ENCODE assay signal across 22 mouse cellular contexts in genomic region chr2:132091749-132092148, GRCm38 (mm10). TPM values are rescaled to one million over a fixed set of nuclear protein-coding genes. Genes with fewer than 3 reads are reported as not detected.
DNase-seq lines count a peak whose midpoint lies in the region; ATAC-seq and TF ChIP-seq lines count a peak whose summit lies in the region.
"Had no signal": no experiment of that assay in that cellular context is flagged by ENCODE, and none has a peak within 500 bp of the region (broad histone marks: within the 10 kb centered on the region; RNA-seq: fewer than 3 reads in every experiment).

No protein-coding gene starts in this region.

- 58% methylated on average over 4 of the region's 4 CpGs for WGBS in kidney, adult 2 months
- 77% methylated on average over 4 of the region's 4 CpGs for WGBS in hindbrain, embryonic 16.5 days

- peak; percentile 66 for ATAC-seq in CD4-positive, CD25-positive, alpha-beta regulatory T cell, adult 4 months
- ATAC-seq in common myeloid progenitor, adult 5-6 weeks (replicated peaks; ENCODE audit: low read depth, poor library complexity, severe bottlenecking): peak; percentile 62
- ATAC-seq in megakaryocyte, adult 5-6 weeks (ENCODE audit: poor library complexity, severe bottlenecking): peak; percentile 31; the same call in 1 of the 2 replicates
- no peak for ATAC-seq in hindbrain, embryonic 16.5 days
- ATAC-seq: Patski had no signal

- no peaks in the 10 kb centered on the region for H3K36me3 ChIP-seq in kidney, adult 2 months (ENCODE audit: control insufficient read depth, insufficient read depth, low read length)
- peaks cover 19% of the 10 kb centered on the region for H3K36me3 ChIP-seq in hindbrain, embryonic 16.5 days (ENCODE audit: control insufficient read depth, insufficient read depth, low read length)

- H3K27me3 ChIP-seq in kidney, adult 2 months (replicated peaks; ENCODE audit: control insufficient read depth, insufficient read depth, low read length): no peaks in the 10 kb centered on the region
- no peaks in the 10 kb centered on the region for H3K27me3 ChIP-seq in hindbrain, embryonic 16.5 days (replicated peaks; ENCODE audit: control insufficient read depth, insufficient read depth, low read length)
- H3K27me3 ChIP-seq: heart, embryonic 13.5 days; hindbrain, embryonic 15.5 days; neural tube, embryonic 12.5 days; Patski had no signal

- no peak for TF ChIP-seq POLR2A in kidney, adult 2 months (IDR thresholded peaks at IDR 0.05; ENCODE audit: low read depth, low read length)

- DNase-seq in kidney, adult 2 months: peak; percentile 28
- no peak for DNase-seq in kidney, postnatal 4 days
- DNase-seq in layer of hippocampus, adult 9-10 months (ENCODE audit: low spot score): no peak
- DNase-seq in thymus, postnatal 0 days (ENCODE audit: low spot score): no peak
- DNase-seq: adrenal gland, postnatal 14 days; cerebellum, adult 18-20 months; cerebellum, postnatal 36 days; gastrocnemius, adult 2 months; kidney, adult 8-10 months; kidney, postnatal 14 days; lung, adult 18-20 months; thymus, postnatal 4 days had no signal

- H3K9ac ChIP-seq in hindbrain, embryonic 16.5 days (ENCODE audit: low read depth, low read length): no peak overlapping the region
- H3K9ac ChIP-seq: heart, embryonic 13.5 days; hindbrain, embryonic 15.5 days; neural tube, embryonic 12.5 days had no signal

- no peak overlapping the region for H3K27ac ChIP-seq in kidney, adult 2 months (ENCODE audit: insufficient read depth, low read depth, low read length)
- no peak overlapping the region for H3K27ac ChIP-seq in hindbrain, embryonic 16.5 days (ENCODE audit: low read depth, low read length)
- H3K27ac ChIP-seq: forebrain, embryonic 10.5 days; gastrocnemius, adult 2 months; heart, embryonic 13.5 days; hindbrain, embryonic 15.5 days; neural tube, embryonic 12.5 days had no signal

- H3K4me1 ChIP-seq in kidney, adult 2 months (ENCODE audit: control insufficient read depth, insufficient read depth, low read length): peaks cover 13% of the 10 kb centered on the region
- no peaks in the 10 kb centered on the region for H3K4me1 ChIP-seq in hindbrain, embryonic 16.5 days (ENCODE audit: control insufficient read depth, insufficient read depth, low read depth, low read length)
- H3K4me1 ChIP-seq: hindbrain, embryonic 15.5 days; neural tube, embryonic 12.5 days had no signal

- no peak overlapping the region for H3K4me2 ChIP-seq in hindbrain, embryonic 16.5 days (ENCODE audit: low read length)
- H3K4me2 ChIP-seq: heart, embryonic 13.5 days; hindbrain, embryonic 15.5 days; midbrain, embryonic 11.5 days; neural tube, embryonic 12.5 days had no signal

- no peak overlapping the region for H3K4me3 ChIP-seq in kidney, adult 2 months (ENCODE audit: insufficient read depth, low read depth, low read length)
- H3K4me3 ChIP-seq in hindbrain, embryonic 16.5 days (ENCODE audit: low read length): no peak overlapping the region
- H3K4me3 ChIP-seq: forebrain, embryonic 10.5 days; gastrocnemius, adult 2 months; heart, embryonic 13.5 days; hindbrain, embryonic 15.5 days; neural tube, embryonic 12.5 days had no signal

- TF ChIP-seq CTCF in kidney, adult 2 months (conservative IDR thresholded peaks at IDR 0.05; ENCODE audit: insufficient read depth, insufficient read length, low read depth, low read length): no peak

- no peaks in the 10 kb centered on the region for H3K9me3 ChIP-seq in hindbrain, embryonic 16.5 days (ENCODE audit: control insufficient read depth, low read length)
- H3K9me3 ChIP-seq: forebrain, embryonic 10.5 days; heart, embryonic 13.5 days; hindbrain, embryonic 15.5 days; neural tube, embryonic 12.5 days had no signal

RNA-seq across cellular contexts. Expression of gene Slc23a2, which starts 53.2 kb away (rescaled TPM):
- polyA plus RNA-seq in kidney, adult 2 months (2012; rRNA removed): 15.3 and 15.7 TPM in 2 replicates
- 10 to 100 TPM; 14.0 to 16.4 TPM for polyA plus RNA-seq in CD4-positive, CD25-positive, alpha-beta regulatory T cell, adult 4 months (2017; shearing (Covaris generic))
- total RNA-seq in common myeloid progenitor, adult 5-6 weeks (2017): 8.2 and 22.5 TPM in 2 replicates
- 9.5 and 11.4 TPM in 2 replicates for total RNA-seq in megakaryocyte, adult 5-6 weeks (2015)
- 10.7 and 14.6 TPM in 2 replicates for total RNA-seq in megakaryocyte, adult 5-6 weeks (2017)
- polyA plus RNA-seq in hindbrain, embryonic 16.5 days (2015; fragmentation: Nextera tagmentation; extraction: Ambion mirVana): 40.8 and 44.5 TPM in 2 replicates
- 15.8 and 16.7 TPM in 2 replicates for polyA plus RNA-seq in thymus, postnatal 0 days (2015; fragmentation: Nextera tagmentation; extraction: Ambion mirVana)
